Mouse (Mus musculus) heart, postnatal 36 days (tissue): ENCODE data around the gene Atp12a. TPM values are rescaled to one million over a fixed set of nuclear protein-coding genes. Genes with fewer than 3 reads are reported as not detected.

Source experiments
- DNase-seq, 2 experiments: peaks; one replicate each; pipeline ENCODE4 v3.0.0; 2021 to 2022
- intact Hi-C: fragments of 180-260 bp; cut with DNase I; formaldehyde crosslinking; loops from one replicate; pipeline ENCODE4 v1.15.1; 2025
- total RNA-seq, 2 experiments: library from RNA; stranded (reverse); gene quantifications; 2 replicates each; pipeline ENCODE4 v1.2.3; 2021

Gene Atp12a
- not detected for total RNA-seq

- intact Hi-C loops, result no loop called here
Measured at GRCm38 (mm10) chr14:56364711-56365237, at the start of gene Atp12a. Gene Atp12a, plus strand, starts transcription at chr14:56365068.

DNA sequence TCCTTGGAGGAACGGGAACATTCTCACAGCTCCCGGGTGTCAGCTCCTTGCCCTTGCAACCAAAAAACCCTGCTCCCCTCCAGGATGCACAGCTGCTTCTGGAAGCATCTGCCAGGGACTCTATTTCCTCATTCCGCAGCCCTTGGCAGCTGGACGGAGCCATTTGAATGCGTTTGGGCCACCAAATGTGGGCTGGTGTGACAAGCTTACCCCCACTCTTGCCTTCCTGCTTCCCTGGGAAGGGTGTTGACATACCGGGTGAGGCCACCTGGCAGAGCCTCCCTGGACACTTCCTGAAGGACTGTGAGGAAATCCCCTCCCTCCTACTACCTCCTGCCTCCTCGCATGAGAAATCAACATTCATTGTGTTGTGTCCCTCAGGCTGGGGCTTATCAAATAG is 49.3 kb upstream of the Atp12a start:
- intact Hi-C loops, result loop anchor here (2.0 kb wide), 1 partner anchor 37 kb away; no protein-coding TSS in a partner anchor
- peak; percentile 26 to 28 for DNase-seq

More at GRCm38 (mm10) chr14:56364711-56365237, at the start of gene Atp12a:
- DNase-seq, result no peak

DNA sequence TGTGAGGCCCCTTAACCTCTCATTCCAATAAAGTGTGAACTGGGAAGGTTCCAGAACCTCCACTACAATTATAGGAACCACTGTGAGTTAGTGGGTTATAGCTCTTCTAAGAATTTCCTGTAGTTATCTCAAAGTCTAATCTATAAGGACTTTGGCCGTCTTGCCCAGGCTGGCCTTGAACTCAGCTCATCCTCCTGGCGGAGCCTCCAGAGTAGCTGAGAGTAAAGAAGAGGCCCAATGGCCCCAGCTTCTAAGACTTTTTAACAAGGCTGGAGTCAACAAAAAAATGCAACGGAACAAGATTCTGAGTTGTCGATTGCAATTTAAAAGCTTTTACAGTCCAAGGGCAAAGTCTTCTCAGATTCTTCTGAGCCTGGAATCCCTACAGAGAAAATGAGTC is 48.5 kb upstream of the Atp12a start:
- intact Hi-C loops, result no loop called here
- no peak for DNase-seq

- intact Hi-C loops, result no loop called here
- DNase-seq, result no peak
Measured at GRCm38 (mm10) chr14:56322982-56323381, 41.9 kb upstream of the Atp12a start.

- DNase-seq, result no peak
- intact Hi-C loops, result no loop called here
Measured at GRCm38 (mm10) chr14:56325038-56325437, 39.8 kb upstream of the Atp12a start.

DNA sequence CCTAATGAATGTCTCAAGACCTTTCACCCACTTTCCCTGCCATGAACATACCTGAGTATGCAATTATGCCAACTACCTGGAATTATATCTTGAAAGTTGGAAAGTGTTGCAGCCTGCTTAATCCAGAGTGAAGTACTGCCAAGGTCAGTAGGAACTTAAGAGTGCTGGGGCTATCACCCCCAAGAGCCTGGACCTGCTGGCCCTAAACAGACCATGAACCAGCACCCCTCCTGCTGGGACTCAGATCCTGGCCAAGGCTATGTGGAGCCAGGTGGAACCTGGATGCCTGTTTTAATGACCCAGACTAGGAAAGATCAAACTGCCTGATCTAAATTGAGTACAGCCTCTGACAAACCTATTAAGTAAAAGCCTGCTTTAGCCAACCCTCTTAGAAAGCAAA is 31.2 kb upstream of the Atp12a start:
- intact Hi-C loops, result no loop called here
- no peak for DNase-seq

- no peak for DNase-seq
- intact Hi-C loops, result no loop called here
Measured at GRCm38 (mm10) chr14:56334437-56334836, 30.4 kb upstream of the Atp12a start.

DNA sequence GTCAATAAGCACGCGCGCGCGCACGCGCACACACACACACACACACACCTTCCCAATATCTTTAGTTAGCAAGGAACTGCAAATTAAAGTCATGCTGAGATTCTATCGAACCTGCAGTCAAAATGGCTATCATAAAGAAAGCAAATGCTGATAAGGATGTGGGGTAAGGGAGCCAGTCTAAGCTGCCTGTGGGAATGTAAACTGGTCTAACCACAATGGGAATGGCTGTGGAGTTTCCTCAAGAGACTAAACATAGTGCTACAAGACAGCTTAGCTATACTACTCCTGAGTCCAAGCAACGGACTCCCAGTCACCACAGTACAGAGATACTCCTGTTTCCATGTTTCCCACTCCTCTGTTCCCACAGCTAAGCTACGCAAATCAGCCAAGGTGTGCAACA is 28.8 kb upstream of the Atp12a start:
- intact Hi-C loops, result no loop called here
- no peak for DNase-seq

DNA sequence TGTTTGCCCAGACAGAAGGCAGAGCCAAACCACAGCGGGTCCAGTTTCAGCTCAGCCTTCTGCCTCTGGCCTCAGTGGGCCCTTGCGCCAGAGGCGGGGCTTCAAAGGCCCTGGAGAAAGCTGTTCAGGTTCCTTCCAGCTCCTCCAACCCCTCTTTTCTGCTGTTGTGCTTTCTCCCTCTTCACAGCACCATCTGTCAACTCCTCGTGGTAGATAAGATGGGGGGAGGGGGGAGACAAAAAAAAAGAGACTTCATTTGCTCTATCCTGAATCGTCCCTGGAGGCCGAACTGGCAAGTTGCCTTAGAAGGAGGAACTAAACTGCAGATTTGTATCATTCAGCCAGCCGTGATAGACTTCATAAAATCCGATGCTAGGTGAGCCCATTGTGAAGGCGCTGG is 27.8 kb upstream of the Atp12a start:
- intact Hi-C loops, result no loop called here

DNA sequence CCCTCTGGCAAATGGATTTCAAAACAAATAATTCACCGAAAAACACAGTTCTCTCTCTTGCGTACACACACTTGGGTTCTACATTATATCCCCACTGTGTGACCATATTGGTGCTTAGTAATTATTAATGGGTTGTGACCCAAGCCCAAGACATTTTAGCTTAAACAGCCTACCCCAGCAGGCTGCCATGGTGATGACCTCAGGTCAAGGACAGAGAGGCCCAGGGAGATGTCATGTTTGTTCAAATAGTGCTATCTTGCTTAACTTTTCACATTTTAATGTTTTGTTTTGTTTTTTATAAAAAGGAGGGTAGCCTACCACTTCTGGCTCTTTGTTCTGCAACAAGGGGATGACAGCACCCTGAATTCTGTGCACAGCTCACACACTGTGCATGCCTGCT is 27.2 kb upstream of the Atp12a start:
- DNase-seq, result no peak
- intact Hi-C loops, result no loop called here

More for the DNA sequence above, 27.8 kb upstream of the Atp12a start:
- no peak for DNase-seq

DNA sequence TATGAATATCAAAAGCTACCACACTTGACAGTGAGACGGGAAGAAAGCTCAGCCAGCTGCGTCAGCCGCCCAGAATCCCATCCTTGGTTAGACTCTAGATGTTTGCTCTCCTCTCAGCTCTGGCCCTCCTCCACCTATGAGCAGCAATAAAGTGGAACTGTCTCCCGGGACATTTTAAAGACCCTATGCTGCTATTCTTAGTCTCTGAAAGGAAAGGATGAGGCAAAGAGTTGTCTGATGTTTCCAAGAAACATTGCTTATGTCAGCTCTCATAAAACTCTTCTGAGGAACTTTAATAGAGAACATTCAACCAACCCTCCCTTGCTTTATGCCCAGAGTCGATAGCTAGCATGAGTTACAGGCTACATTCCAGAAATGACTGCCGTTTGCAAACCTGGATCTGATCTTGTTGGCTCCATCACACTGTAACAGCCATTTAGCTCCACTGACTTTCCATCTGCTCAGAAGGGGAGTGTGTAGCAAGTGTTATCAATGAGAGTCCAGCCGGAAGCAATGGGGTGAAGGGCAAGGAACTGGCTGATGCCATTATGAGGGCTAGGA is 25.9 kb upstream of the Atp12a start:
- intact Hi-C loops, result no loop called here
- DNase-seq, result no peak

- no peak for DNase-seq
Measured at GRCm38 (mm10) chr14:56348704-56349103, 16.2 kb upstream of the Atp12a start.

GRCm38 (mm10) chr14:56349541-56349940 is 15.3 kb upstream of the Atp12a start:
- no peak for DNase-seq
- intact Hi-C loops, result no loop called here

More at GRCm38 (mm10) chr14:56348704-56349103, 16.2 kb upstream of the Atp12a start:
- intact Hi-C loops, result no loop called here

GRCm38 (mm10) chr14:56351959-56352660 is 12.8 kb upstream of the Atp12a start:
- intact Hi-C loops, result loop anchor here (2.0 kb wide), 1 partner anchor 37 kb away; no protein-coding TSS in a partner anchor
- DNase-seq, result peak; percentile 10 to 44

DNA sequence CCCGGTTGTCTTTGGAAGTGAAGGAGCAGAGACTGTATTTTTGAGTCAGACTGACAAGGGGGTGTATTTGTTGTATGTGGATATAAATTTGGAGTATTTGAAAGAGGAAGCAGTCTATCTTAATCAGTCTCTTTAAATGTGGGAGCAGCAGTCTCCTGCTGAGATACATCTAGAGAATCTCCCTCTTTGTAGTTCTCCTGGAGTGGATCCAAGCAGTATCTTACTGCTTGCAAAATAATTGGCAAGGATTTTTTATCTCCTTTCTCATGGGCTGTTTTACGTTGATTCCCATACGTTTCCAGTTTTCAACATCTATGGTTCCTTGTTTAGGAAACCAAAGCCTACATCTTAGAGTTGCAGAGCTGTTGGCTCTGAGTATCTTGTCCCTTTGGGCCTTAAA is 10.1 kb upstream of the Atp12a start:
- DNase-seq, result no peak
- intact Hi-C loops, result no loop called here

GRCm38 (mm10) chr14:56355396-56355795 is 9.5 kb upstream of the Atp12a start:
- intact Hi-C loops, result no loop called here
- no peak for DNase-seq

- intact Hi-C loops, result no loop called here
Measured at GRCm38 (mm10) chr14:56356196-56356595, 8.7 kb upstream of the Atp12a start.

DNA sequence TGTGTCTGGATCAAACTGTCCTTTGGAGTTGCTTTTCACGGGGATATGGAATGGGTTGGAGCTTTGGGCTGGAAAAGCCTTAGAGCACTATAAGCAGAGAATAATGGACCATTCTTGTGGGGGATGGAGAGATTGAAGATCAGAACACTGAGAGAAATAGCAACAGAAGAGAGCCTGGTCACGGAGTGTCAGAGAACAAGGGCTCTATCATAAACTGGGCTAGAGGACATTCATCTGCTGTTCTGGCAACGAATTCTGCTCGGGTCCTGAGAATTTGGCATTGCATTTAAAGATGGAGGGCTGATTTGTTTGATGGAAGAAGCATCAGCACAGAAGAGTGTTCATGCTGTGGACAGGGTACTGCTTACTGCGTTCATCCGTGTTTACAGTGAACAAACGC is 6.4 kb upstream of the Atp12a start:
- DNase-seq, result no peak
- intact Hi-C loops, result no loop called here

More at GRCm38 (mm10) chr14:56356196-56356595, 8.7 kb upstream of the Atp12a start:
- DNase-seq, result no peak

GRCm38 (mm10) chr14:56359131-56359530 is 5.7 kb upstream of the Atp12a start:
- no peak for DNase-seq
- intact Hi-C loops, result no loop called here

DNA sequence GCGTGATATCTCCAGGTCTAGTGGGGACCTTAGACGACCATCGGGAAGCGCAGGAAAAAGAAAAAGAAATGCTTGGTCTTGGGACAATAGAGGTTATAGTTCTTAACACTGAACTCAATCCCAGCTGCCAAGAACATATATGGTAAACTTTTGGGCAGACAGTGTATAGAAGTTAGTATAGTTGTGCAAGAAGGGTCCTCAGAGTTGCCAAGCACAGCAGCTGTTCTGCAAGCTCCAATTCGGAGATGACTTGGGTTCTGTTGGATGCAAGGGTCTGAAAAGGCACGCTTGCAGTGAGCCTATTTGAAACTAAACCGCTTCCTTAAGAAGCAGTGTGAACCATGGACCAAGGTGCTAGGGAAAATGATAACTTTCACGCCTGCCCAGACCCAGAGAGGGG is 424 bp downstream of the Atp12a start:
- DNase-seq, result no peak
- intact Hi-C loops, result no loop called here

GRCm38 (mm10) chr14:56366712-56367111 is 1.8 kb downstream of the Atp12a start:
- intact Hi-C loops, result no loop called here
- DNase-seq, result no peak

DNA sequence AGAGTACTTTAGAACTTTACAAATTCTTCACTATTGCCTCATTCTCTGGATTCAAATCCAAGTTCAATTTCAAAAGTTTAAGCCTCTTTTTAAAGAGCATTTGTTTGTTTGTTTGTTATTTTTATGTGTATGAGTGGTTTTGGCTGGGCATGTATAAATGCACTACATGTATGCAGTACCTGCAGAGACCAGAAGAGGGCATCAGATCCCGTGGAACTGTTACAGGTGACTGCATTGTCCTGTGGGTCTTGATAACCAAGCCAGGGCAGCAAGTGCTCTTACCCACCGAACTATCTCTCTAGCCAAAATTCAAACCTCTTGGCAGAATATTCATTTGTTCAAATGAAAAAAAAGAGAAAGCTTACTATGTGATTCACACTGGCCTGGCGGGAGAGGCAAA is 4.0 kb downstream of the Atp12a start:
- DNase-seq, result no peak
- intact Hi-C loops, result no loop called here
